Mouse (Mus musculus): Measurements from ENCODE around the gene Kmt2b. TPM values are rescaled to one million over a fixed set of nuclear protein-coding genes. Genes with fewer than 3 reads are reported as not detected.

Kmt2b gene
- 21.4 and 38.1 TPM in 2 replicates for polyA plus RNA-seq (2012; rRNA removed)

GRCm38 (mm10) chr7:30588676-30589434 lies at the start of gene Kmt2b:
TSS of gene Kmt2b (minus strand) at chr7:30588726.
- Histone ChIP-seq H3K27me3 (ENCODE audit: control insufficient read depth, insufficient read depth, low read length) (no peaks in the 10 kb centered on the region), H3K4me3 (ENCODE audit: low read depth, low read length) (peak within 1 kb of the TSS; percentile 94), H3K4me1 (ENCODE audit: control insufficient read depth, insufficient read depth, insufficient read length, low read length) (peaks cover 15% of the 10 kb centered on the region), H3K36me3 (ENCODE audit: control insufficient read depth, insufficient read depth, low read length) (peaks cover 25% of the 10 kb centered on the region), H3K27ac (ENCODE audit: insufficient read depth, low read depth, low read length) (peak within 1 kb of the TSS; percentile 79)
- peak; percentile 71 for TF ChIP-seq POLR2A (IDR thresholded peaks at IDR 0.05; ENCODE audit: low read depth, low read length)
- no peak for TF ChIP-seq CTCF (IDR thresholded peaks at IDR 0.05; ENCODE audit: extremely low read depth, insufficient read length, insufficient replicate concordance, low read depth, low read length)
- under 1% methylated on average over 60 of the region's 68 CpGs for WGBS

- H3K4me3 ChIP-seq (ENCODE audit: low read depth, low read length), result no peak overlapping the region
- H3K27ac ChIP-seq (ENCODE audit: insufficient read depth, low read depth, low read length), result no peak overlapping the region
- TF ChIP-seq CTCF (IDR thresholded peaks at IDR 0.05; ENCODE audit: extremely low read depth, insufficient read length, insufficient replicate concordance, low read depth, low read length), result no peak
- TF ChIP-seq POLR2A (IDR thresholded peaks at IDR 0.05; ENCODE audit: low read depth, low read length), result no peak
- peaks cover 6% of the 10 kb centered on the region; the same call in 1 of the 2 replicates for H3K4me1 ChIP-seq (ENCODE audit: control insufficient read depth, insufficient read depth, insufficient read length, low read length)
- 31% methylated on average over 11 of the region's 11 CpGs for WGBS
- H3K36me3 ChIP-seq (ENCODE audit: control insufficient read depth, insufficient read depth, low read length), result peaks cover 10% of the 10 kb centered on the region
- peaks cover 30% of the 10 kb centered on the region for H3K27me3 ChIP-seq (ENCODE audit: control insufficient read depth, insufficient read depth, low read length)
Observed at GRCm38 (mm10) chr7:30636395-30636794, 47.9 kb upstream of the Kmt2b start.

- 9% methylated on average over 5 of the region's 5 CpGs for WGBS
- Histone ChIP-seq H3K27me3 (ENCODE audit: control insufficient read depth, insufficient read depth, low read length) (peaks cover 30% of the 10 kb centered on the region), H3K27ac (ENCODE audit: insufficient read depth, low read depth, low read length) (no peak within 1 kb of the TSS), H3K36me3 (ENCODE audit: control insufficient read depth, insufficient read depth, low read length) (peaks cover 4% of the 10 kb centered on the region), H3K4me1 (ENCODE audit: control insufficient read depth, insufficient read depth, insufficient read length, low read length) (peaks cover 6% of the 10 kb centered on the region; the same call in 1 of the 2 replicates), H3K4me3 (ENCODE audit: low read depth, low read length) (no peak within 1 kb of the TSS)
- TF ChIP-seq CTCF (IDR thresholded peaks at IDR 0.05; ENCODE audit: extremely low read depth, insufficient read length, insufficient replicate concordance, low read depth, low read length) (no peak), POLR2A (IDR thresholded peaks at IDR 0.05; ENCODE audit: low read depth, low read length) (no peak)
Observed at GRCm38 (mm10) chr7:30635752-30636151, 47.2 kb upstream of the Kmt2b start, which contains the start of gene Etv2. TSS of gene Etv2 (minus strand) at chr7:30635852.

- TF ChIP-seq POLR2A (IDR thresholded peaks at IDR 0.05; ENCODE audit: low read depth, low read length), result no peak
- TF ChIP-seq CTCF (IDR thresholded peaks at IDR 0.05; ENCODE audit: extremely low read depth, insufficient read length, insufficient replicate concordance, low read depth, low read length), result peak; percentile 53; the same call in 1 of the 2 replicates
- no peak overlapping the region for H3K4me3 ChIP-seq (ENCODE audit: low read depth, low read length)
- H3K36me3 ChIP-seq (ENCODE audit: control insufficient read depth, insufficient read depth, low read length), result no peaks in the 10 kb centered on the region
- H3K4me1 ChIP-seq (ENCODE audit: control insufficient read depth, insufficient read depth, insufficient read length, low read length), result peaks cover 6% of the 10 kb centered on the region; the same call in 1 of the 2 replicates
- 2% methylated on average over 20 of the region's 20 CpGs for WGBS
- peaks cover 30% of the 10 kb centered on the region for H3K27me3 ChIP-seq (ENCODE audit: control insufficient read depth, insufficient read depth, low read length)
- no peak overlapping the region for H3K27ac ChIP-seq (ENCODE audit: insufficient read depth, low read depth, low read length)
Observed at GRCm38 (mm10) chr7:30634621-30635020, 46.1 kb upstream of the Kmt2b start.

- no peak overlapping the region for H3K4me3 ChIP-seq (ENCODE audit: low read depth, low read length)
- no peaks in the 10 kb centered on the region for H3K36me3 ChIP-seq (ENCODE audit: control insufficient read depth, insufficient read depth, low read length)
- 8% methylated on average over 27 of the region's 27 CpGs for WGBS
- H3K27ac ChIP-seq (ENCODE audit: insufficient read depth, low read depth, low read length), result no peak overlapping the region
- TF ChIP-seq CTCF (IDR thresholded peaks at IDR 0.05; ENCODE audit: extremely low read depth, insufficient read length, insufficient replicate concordance, low read depth, low read length), result no peak
- no peak for TF ChIP-seq POLR2A (IDR thresholded peaks at IDR 0.05; ENCODE audit: low read depth, low read length)
- peaks cover 6% of the 10 kb centered on the region; the same call in 1 of the 2 replicates for H3K4me1 ChIP-seq (ENCODE audit: control insufficient read depth, insufficient read depth, insufficient read length, low read length)
- peaks cover 30% of the 10 kb centered on the region for H3K27me3 ChIP-seq (ENCODE audit: control insufficient read depth, insufficient read depth, low read length)
Observed at GRCm38 (mm10) chr7:30633762-30634412, 45.4 kb upstream of the Kmt2b start.

GRCm38 (mm10) chr7:30629013-30629412 lies 40.5 kb upstream of the Kmt2b start:
- peaks cover 14% of the 10 kb centered on the region for H3K27me3 ChIP-seq (ENCODE audit: control insufficient read depth, insufficient read depth, low read length)
- no peak for TF ChIP-seq CTCF (IDR thresholded peaks at IDR 0.05; ENCODE audit: extremely low read depth, insufficient read length, insufficient replicate concordance, low read depth, low read length)
- no peak for TF ChIP-seq POLR2A (IDR thresholded peaks at IDR 0.05; ENCODE audit: low read depth, low read length)
- H3K36me3 ChIP-seq (ENCODE audit: control insufficient read depth, insufficient read depth, low read length), result peaks cover 3% of the 10 kb centered on the region
- peaks cover 2% of the 10 kb centered on the region; the same call in 1 of the 2 replicates for H3K4me1 ChIP-seq (ENCODE audit: control insufficient read depth, insufficient read depth, insufficient read length, low read length)
- H3K4me3 ChIP-seq (ENCODE audit: low read depth, low read length), result no peak overlapping the region
- no peak overlapping the region for H3K27ac ChIP-seq (ENCODE audit: insufficient read depth, low read depth, low read length)

GRCm38 (mm10) chr7:30626647-30627046 lies 38.1 kb upstream of the Kmt2b start:
- H3K4me3 ChIP-seq (ENCODE audit: low read depth, low read length), result no peak overlapping the region
- peaks cover 2% of the 10 kb centered on the region; the same call in 1 of the 2 replicates for H3K4me1 ChIP-seq (ENCODE audit: control insufficient read depth, insufficient read depth, insufficient read length, low read length)
- no peak for TF ChIP-seq CTCF (IDR thresholded peaks at IDR 0.05; ENCODE audit: extremely low read depth, insufficient read length, insufficient replicate concordance, low read depth, low read length)
- TF ChIP-seq POLR2A (IDR thresholded peaks at IDR 0.05; ENCODE audit: low read depth, low read length), result no peak
- no peak overlapping the region for H3K27ac ChIP-seq (ENCODE audit: insufficient read depth, low read depth, low read length)
- 66% methylated on average over 5 of the region's 5 CpGs for WGBS
- H3K27me3 ChIP-seq (ENCODE audit: control insufficient read depth, insufficient read depth, low read length), result no peaks in the 10 kb centered on the region
- peaks cover 23% of the 10 kb centered on the region for H3K36me3 ChIP-seq (ENCODE audit: control insufficient read depth, insufficient read depth, low read length)

Data from small intestine, adult 2 months (tissue).